Mouse (Mus musculus): Measurements from ENCODE around the gene Gm28778. TPM values are rescaled to one million over a fixed set of nuclear protein-coding genes. Genes with fewer than 3 reads are reported as not detected.
"Not testable (repeated sequence)": the region's sequence is repeated elsewhere in the genome, so short reads cannot be mapped to it uniquely, and the experiment has no call there.

The Gm28778 gene
- not detected in 2 replicates for polyA plus RNA-seq (2015; fragmentation: Nextera tagmentation; extraction: Ambion mirVana)

DNA sequence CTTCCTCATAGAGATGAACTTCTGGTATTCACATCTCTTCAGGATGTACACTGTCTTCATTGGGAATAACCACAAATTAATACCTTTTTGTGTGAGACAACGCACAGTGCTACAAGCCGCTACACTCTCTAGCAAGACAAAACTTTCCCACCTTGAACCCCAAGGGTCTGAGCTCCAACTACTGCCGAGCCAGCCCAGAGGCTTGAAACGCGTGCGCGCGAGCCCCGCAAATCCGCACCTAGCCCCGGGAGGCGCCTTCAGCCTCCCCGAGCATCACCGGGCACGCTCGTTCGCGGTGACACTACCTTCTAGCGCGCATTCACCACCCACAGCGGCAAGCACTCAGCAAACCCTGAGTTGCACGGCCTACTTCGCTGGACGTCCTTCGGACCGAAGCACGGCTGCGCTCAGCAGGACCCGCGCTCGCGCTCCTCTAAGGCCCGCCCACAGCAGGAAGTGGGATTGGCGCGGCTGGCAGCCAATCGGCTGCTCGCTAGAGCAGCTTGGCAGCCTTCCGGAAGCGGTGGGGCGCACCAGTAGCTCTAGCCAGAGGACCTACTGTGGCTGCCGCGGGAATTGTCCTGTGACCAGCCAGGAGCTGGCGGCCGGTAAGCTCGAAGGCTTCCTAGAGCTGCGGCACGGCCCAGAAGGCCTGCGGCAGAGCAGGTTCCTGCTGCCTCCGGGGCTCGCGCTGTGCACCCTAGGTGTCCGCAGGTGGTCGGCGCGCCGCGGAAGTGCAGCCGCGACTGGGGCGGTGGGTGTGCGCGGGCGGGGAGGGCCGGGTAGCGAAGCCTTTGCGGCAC is at the start of gene Gm28778, which contains the start of the genes Pms1 and Ormdl1:
Gene Gm28778, plus strand, starts transcription at position 531 of the 803 bp plus-strand sequence.
Gene Pms1, minus strand, starts transcription at position 438 of the 803 bp plus-strand sequence.
Gene Ormdl1, plus strand, starts transcription at position 515 of the 803 bp plus-strand sequence.
- Histone ChIP-seq H3K4me2 (peak within 1 kb of the TSS; percentile 84), H3K9me3 (replicated peaks) (no peaks in the 10 kb centered on the region), H3K4me1 (replicated peaks) (peaks cover 31% of the 10 kb centered on the region), H3K36me3 (peaks cover 16% of the 10 kb centered on the region), H3K27ac (peak within 1 kb of the TSS; percentile 91), H3K27me3 (no peaks in the 10 kb centered on the region), H3K4me3 (replicated peaks) (peak within 1 kb of the TSS; percentile 85), H3K9ac (peak within 1 kb of the TSS; percentile 88)
- peak; percentile 93 for DNase-seq
- WGBS (ENCODE audit: insufficient replicate concordance), result under 1% methylated on average over 66 of the region's 66 CpGs
- ATAC-seq (ENCODE audit: low read depth), result peak; percentile 99

DNA sequence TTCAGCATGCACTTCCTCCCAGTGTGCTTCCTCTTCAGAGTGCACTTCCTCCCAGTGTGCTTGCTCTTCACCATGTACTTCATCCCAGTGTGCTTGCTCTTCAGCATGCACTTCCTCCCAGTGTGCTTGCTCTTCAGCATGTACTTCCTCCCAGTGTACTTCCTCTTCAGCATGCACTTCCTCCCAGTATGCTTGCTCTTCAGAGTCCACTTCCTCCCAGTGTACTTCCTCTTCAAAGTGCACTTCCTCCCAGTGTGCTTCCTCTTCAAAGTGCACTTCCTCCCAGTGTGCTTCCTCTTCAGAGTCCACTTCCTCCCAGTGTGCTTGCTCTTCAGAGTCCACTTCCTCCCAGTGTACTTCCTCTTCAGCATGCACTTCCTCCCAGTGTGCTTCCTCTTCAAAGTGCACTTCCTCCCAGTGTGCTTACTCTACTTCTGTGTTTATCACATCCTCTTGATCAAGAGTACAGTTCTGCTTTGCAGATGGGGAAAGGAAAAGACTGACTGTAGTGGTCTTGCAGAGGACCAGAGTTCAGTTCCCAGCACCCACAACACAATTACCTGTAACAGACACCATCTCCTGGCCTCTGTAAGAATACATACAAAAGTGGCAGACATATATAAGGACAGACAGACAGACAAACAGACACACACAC is 31.8 kb upstream of the Gm28778 start:
- not testable (repeated sequence) for H3K4me2 ChIP-seq; H3K27me3 ChIP-seq; H3K9me3 ChIP-seq (replicated peaks); H3K4me1 ChIP-seq (replicated peaks); ATAC-seq (ENCODE audit: low read depth); DNase-seq; H3K4me3 ChIP-seq (replicated peaks); H3K9ac ChIP-seq; H3K27ac ChIP-seq
- peaks cover 12% of the 10 kb centered on the region for H3K36me3 ChIP-seq

- no peak overlapping the region for H3K4me3 ChIP-seq (replicated peaks)
- DNase-seq (no peak), ATAC-seq (ENCODE audit: low read depth) (no peak)
- H3K4me2 ChIP-seq, result no peak overlapping the region
- no peak overlapping the region for H3K9ac ChIP-seq
- no peaks in the 10 kb centered on the region for H3K27me3 ChIP-seq
- peaks cover 9% of the 10 kb centered on the region for H3K36me3 ChIP-seq
- 58% methylated on average over 3 of the region's 3 CpGs for WGBS (ENCODE audit: insufficient replicate concordance)
- no peaks in the 10 kb centered on the region for H3K9me3 ChIP-seq (replicated peaks)
- H3K4me1 ChIP-seq (replicated peaks), result 0 out of 2 replicates have a peak, but pooled peaks cover 3% of the 10 kb centered on the region
- no peak overlapping the region for H3K27ac ChIP-seq
These were observed 27.0 kb upstream of the Gm28778 start for GRCm38 (mm10) chr1:53269901-53270300.

GRCm38 (mm10) chr1:53272646-53273045 is 24.3 kb upstream of the Gm28778 start:
- ATAC-seq (ENCODE audit: low read depth) (no peak), DNase-seq (no peak)
- no peaks in the 10 kb centered on the region for H3K27me3 ChIP-seq
- H3K4me1 ChIP-seq (replicated peaks), result 0 out of 2 replicates have a peak, but pooled peaks cover 3% of the 10 kb centered on the region
- no peak overlapping the region for H3K4me2 ChIP-seq
- no peak overlapping the region for H3K27ac ChIP-seq
- no peaks in the 10 kb centered on the region for H3K9me3 ChIP-seq (replicated peaks)
- peaks cover 4% of the 10 kb centered on the region; the same call in 1 of the 2 replicates for H3K36me3 ChIP-seq
- no peak overlapping the region for H3K4me3 ChIP-seq (replicated peaks)
- no peak overlapping the region for H3K9ac ChIP-seq

DNA sequence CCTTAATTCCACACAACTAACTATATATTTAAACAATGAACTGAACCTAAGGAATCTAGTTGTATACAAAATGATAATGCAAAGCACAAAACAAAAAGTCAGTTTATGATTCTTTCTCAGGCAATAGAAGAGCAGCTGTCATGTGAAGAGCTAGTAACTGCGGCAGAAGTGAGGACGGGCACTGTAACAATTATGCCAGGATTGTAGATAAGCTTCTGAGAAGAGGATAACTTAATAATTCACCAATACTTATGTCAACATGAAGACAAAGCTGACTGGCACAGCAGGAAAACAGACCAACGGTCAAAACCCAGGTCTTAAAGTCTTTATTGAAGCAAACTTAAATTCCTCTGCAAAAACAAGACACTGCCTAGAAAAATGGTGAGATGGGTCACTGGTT is 5.7 kb upstream of the Gm28778 start:
- Histone ChIP-seq H3K4me3 (replicated peaks) (no peak overlapping the region), H3K36me3 (peaks cover 14% of the 10 kb centered on the region), H3K27me3 (no peaks in the 10 kb centered on the region), H3K4me1 (replicated peaks) (peaks cover 10% of the 10 kb centered on the region), H3K27ac (no peak overlapping the region), H3K9ac (no peak overlapping the region), H3K9me3 (replicated peaks) (no peaks in the 10 kb centered on the region), H3K4me2 (no peak overlapping the region)
- ATAC-seq (ENCODE audit: low read depth) (no peak), DNase-seq (no peak)
- WGBS (ENCODE audit: insufficient replicate concordance), result 71% methylated on average over 3 of the region's 3 CpGs

DNA sequence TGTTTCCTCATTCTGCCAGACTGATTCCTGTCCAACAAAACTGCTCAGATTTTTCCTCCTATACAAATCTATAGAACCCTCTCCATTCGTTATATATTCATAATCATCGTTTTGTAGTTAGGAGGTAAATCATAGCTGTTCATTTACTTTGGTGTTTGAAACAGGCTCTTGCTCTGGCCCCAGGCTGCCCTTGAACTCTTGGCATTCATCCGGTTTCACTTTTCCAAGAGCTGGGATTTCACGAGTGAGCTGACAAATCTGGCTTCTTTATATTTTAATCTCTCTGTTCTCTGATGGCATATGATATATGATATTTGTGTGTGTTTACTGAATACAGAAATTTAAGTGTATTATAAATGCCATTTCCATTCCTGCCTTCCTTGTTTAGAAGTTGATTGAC is 3.6 kb downstream of the Gm28778 start:
- ATAC-seq (ENCODE audit: low read depth) (no peak), DNase-seq (no peak)
- H3K4me3 ChIP-seq (replicated peaks), result no peak overlapping the region
- H3K36me3 ChIP-seq, result peaks cover 17% of the 10 kb centered on the region
- WGBS (ENCODE audit: insufficient replicate concordance), result 74% methylated on average over 4 of the region's 4 CpGs
- no peaks in the 10 kb centered on the region for H3K27me3 ChIP-seq
- no peak overlapping the region for H3K27ac ChIP-seq
- no peaks in the 10 kb centered on the region for H3K9me3 ChIP-seq (replicated peaks)
- no peak overlapping the region for H3K9ac ChIP-seq
- H3K4me2 ChIP-seq, result no peak overlapping the region
- H3K4me1 ChIP-seq (replicated peaks), result peaks cover 27% of the 10 kb centered on the region

DNA sequence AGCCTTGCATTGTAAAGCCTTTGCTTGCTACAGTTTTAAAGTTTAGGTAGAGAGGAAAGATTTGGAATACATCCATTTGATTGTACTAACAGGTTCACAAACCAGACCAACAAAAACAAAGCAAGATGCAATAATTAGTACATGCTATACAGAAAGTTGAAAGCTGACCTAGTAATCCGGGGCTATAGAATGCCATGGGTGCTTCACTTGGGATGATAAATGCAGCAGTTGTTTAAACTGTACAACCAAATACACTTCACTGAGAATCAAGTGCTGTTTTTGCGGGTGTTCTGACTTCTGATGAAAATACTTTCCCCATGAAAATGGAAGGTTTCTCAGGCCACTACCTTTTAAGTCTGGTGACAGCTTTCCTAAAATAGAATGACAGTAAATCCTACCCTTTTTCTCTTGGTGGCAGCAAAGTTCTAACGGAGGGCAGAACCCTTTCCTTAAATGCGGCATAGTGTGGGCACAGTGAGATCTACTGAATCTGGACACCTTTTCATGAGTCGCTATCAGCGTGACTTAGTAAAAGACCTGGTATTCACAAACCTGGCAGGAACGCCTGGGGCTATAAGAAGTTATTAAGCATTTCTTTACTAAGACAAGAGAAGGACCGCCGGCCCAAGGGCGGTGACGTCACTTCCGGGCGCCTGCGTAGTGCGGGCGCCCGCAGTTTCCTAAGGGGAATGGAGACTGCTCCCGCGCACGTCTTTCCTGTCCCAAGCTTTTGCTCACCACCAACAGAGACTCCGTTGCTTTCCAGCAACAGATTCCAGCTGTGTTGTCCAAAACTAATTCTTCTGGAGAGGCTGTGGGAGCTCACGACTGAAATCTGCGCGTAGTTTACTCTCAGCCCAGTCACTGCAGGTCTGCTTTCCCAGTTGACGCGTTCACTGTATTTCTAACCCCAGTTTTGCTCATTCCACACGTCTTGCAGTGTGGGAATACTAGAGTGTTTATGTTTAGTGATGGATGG is 16.4 kb downstream of the Gm28778 start, which contains the start of gene Osgepl1:
Gene Osgepl1, plus strand, starts transcription at position 636 of the 979 bp plus-strand sequence.
- Histone ChIP-seq H3K9me3 (replicated peaks) (no peaks in the 10 kb centered on the region), H3K4me3 (replicated peaks) (peak within 1 kb of the TSS; percentile 70), H3K27me3 (no peaks in the 10 kb centered on the region), H3K4me1 (replicated peaks) (peaks cover 15% of the 10 kb centered on the region), H3K27ac (peak within 1 kb of the TSS; percentile 81), H3K9ac (peak within 1 kb of the TSS; percentile 81), H3K36me3 (peaks cover 31% of the 10 kb centered on the region), H3K4me2 (peak within 1 kb of the TSS; percentile 61)
- 2% methylated on average over 27 of the region's 27 CpGs for WGBS (ENCODE audit: insufficient replicate concordance)
- peak; percentile 72 for DNase-seq
- peak; percentile 96 for ATAC-seq (ENCODE audit: low read depth)

- Histone ChIP-seq H3K9ac (no peak overlapping the region), H3K9me3 (replicated peaks) (no peaks in the 10 kb centered on the region), H3K4me3 (replicated peaks) (no peak overlapping the region), H3K27ac (no peak overlapping the region), H3K36me3 (peaks cover 31% of the 10 kb centered on the region), H3K4me2 (no peak overlapping the region), H3K27me3 (no peaks in the 10 kb centered on the region), H3K4me1 (replicated peaks) (peaks cover 17% of the 10 kb centered on the region)
- 73% methylated on average over 4 of the region's 4 CpGs for WGBS (ENCODE audit: insufficient replicate concordance)
- peak; percentile 65 for ATAC-seq (ENCODE audit: low read depth)
- no peak for DNase-seq
These were observed 24.9 kb downstream of the Gm28778 start for GRCm38 (mm10) chr1:53321662-53322344.

DNA sequence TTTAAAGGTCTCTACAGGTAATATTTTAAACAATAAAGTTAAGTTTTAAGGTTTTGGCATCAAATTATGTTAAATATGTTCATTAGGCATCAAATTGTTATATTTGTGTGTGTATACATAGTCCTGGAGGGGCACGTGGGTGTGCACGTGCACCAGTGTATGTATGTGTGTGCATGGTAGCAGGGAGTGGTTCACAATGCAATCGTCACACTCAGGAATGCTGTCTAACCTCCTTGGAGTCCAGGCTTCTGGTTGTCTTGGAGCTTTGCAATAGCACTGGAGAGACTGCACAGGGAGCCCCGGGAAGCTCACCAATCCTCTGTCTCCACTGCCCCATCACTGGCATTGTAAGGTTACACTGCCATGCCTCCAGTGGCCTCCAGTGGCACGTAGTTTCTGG is 26.3 kb downstream of the Gm28778 start:
- Histone ChIP-seq H3K4me1 (replicated peaks) (peaks cover 17% of the 10 kb centered on the region), H3K4me3 (replicated peaks) (no peak overlapping the region), H3K9me3 (replicated peaks) (no peaks in the 10 kb centered on the region), H3K27ac (no peak overlapping the region), H3K9ac (no peak overlapping the region), H3K27me3 (no peaks in the 10 kb centered on the region), H3K4me2 (no peak overlapping the region), H3K36me3 (peaks cover 19% of the 10 kb centered on the region)
- no peak for ATAC-seq (ENCODE audit: low read depth)
- WGBS (ENCODE audit: insufficient replicate concordance), result 84% methylated on average over 5 of the region's 5 CpGs
- DNase-seq, result no peak

DNA sequence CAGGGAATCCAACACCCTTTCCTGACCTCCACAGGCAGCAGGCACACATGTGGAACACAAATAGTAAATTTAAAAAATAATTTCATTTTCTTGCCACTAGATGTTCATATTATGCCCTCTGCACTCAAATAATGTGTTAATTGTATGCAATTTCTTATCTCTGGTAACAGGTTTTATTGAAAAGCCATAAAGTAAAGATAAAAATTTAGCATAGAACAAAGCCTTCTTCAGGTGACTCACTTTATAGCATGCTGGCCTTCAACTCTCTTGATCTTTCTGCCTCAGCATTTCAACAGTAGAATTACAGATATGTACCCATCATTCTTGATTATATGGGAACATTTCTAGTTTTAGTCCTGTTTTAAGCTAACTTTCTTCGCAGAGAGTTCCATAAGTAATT is 27.4 kb downstream of the Gm28778 start:
- DNase-seq (no peak), ATAC-seq (ENCODE audit: low read depth) (no peak)
- H3K4me3 ChIP-seq (replicated peaks), result no peak overlapping the region
- H3K4me2 ChIP-seq, result no peak overlapping the region
- WGBS (ENCODE audit: insufficient replicate concordance), result 84% methylated on average over 1 of the region's 1 CpGs
- H3K36me3 ChIP-seq, result peaks cover 15% of the 10 kb centered on the region
- H3K9ac ChIP-seq, result no peak overlapping the region
- peaks cover 17% of the 10 kb centered on the region for H3K4me1 ChIP-seq (replicated peaks)
- no peak overlapping the region for H3K27ac ChIP-seq
- no peaks in the 10 kb centered on the region for H3K27me3 ChIP-seq
- H3K9me3 ChIP-seq (replicated peaks), result no peaks in the 10 kb centered on the region

Data from liver, embryonic 13.5 days (tissue).